Mouse (Mus musculus) stomach, embryonic 14.5 days (tissue): ENCODE results near the gene Dgkd. TPM values are rescaled to one million over a fixed set of nuclear protein-coding genes. Genes with fewer than 3 reads are reported as not detected.

Experiments used
- ATAC-seq: fragments of 200-750 bp; cut with Nextera tagmentation; 2 replicates; pipeline ENCODE4 v1.8.0; 2017; ENCODE audit warnings: low read depth, moderate TSS enrichment; ENCODE audit not compliant: insufficient number of reproducible peaks, insufficient read depth, low FRiP score
- H3K27ac ChIP-seq: fragments of 300-500 bp; sonication (generic); 2 replicates; pipeline ENCODE4 v1.5.1; 2014; ENCODE audit warnings: mild to moderate bottlenecking, low read length, moderate library complexity, mixed read lengths
- H3K27me3 ChIP-seq: fragments of 300-500 bp; sonication (generic); 2 replicates; pipeline ENCODE4 v1.6.1; 2014; ENCODE audit warnings: low read length, control low read depth, mixed read lengths; ENCODE audit not compliant: control insufficient read depth, insufficient read depth
- H3K36me3 ChIP-seq: fragments of 300-500 bp; sonication (generic); 2 replicates; pipeline ENCODE4 v1.6.1; 2014; ENCODE audit warnings: mild to moderate bottlenecking, control low read depth, low read length, moderate library complexity, mixed read lengths; ENCODE audit not compliant: control insufficient read depth, insufficient read depth
- H3K4me1 ChIP-seq: fragments of 300-500 bp; sonication (generic); 2 replicates; pipeline ENCODE4 v1.6.1; 2014; ENCODE audit warnings: low read length, control low read depth, mixed read lengths; ENCODE audit not compliant: control insufficient read depth, insufficient read depth
- H3K4me2 ChIP-seq: fragments of 300-500 bp; sonication (generic); replicated peaks from 2 replicates; pipeline ENCODE4 v1.6.1; 2014; ENCODE audit warnings: low read depth, low read length, control low read depth
- H3K4me3 ChIP-seq: fragments of 300-500 bp; sonication (generic); 2 replicates; pipeline ENCODE4 v1.5.1; 2014; ENCODE audit warnings: low read depth, low read length, control low read depth
- H3K9ac ChIP-seq: fragments of 300-500 bp; sonication (generic); replicated peaks from 2 replicates; pipeline ENCODE4 v1.6.1; 2014; ENCODE audit warnings: low read depth, mild to moderate bottlenecking, control low read depth, low read length, moderate library complexity, mixed read lengths
- H3K9me3 ChIP-seq: fragments of 300-500 bp; sonication (generic); 2 replicates; pipeline ENCODE4 v1.6.1; 2016; ENCODE audit warnings: low read depth, low read length, control low read depth; ENCODE audit not compliant: control insufficient read depth
- WGBS: fragments of 180-500 bp; shearing (Covaris S2); extraction: QIAGEN DNeasy Blood & Tissue Kit; methylation state at CpG from one replicate; pipeline ENCODE4 v1.1.7; 2014; 5-methylcytosine and 5-hydroxymethylcytosine counted together
- polyA plus RNA-seq: library from polyadenylated mRNA; unstranded; fragments of >200 nt; fragmentation: Nextera tagmentation; extraction: Ambion mirVana; gene quantifications from 2 replicates; pipeline ENCODE4 v1.2.1, GENCODE M21; 2014

Gene Dgkd
- polyA plus RNA-seq, 1 experiment from 2014 or later: 35.1 TPM

GRCm38 (mm10) chr1:87918061-87918460 is 65.0 kb downstream of the Dgkd start:
- Histone ChIP-seq H3K27me3 (no peaks in the 10 kb centered on the region), H3K27ac (no peak overlapping the region), H3K4me3 (no peak overlapping the region), H3K4me1 (peaks cover 4% of the 10 kb centered on the region; the same call in 1 of the 2 replicates), H3K36me3 (peaks cover 40% of the 10 kb centered on the region), H3K9ac (no peak overlapping the region), H3K4me2 (no peak overlapping the region), H3K9me3 (no peaks in the 10 kb centered on the region)
- ATAC-seq: no peak
- WGBS: 100% methylated on average over 2 of the region's 2 CpGs

- Histone ChIP-seq H3K9ac (no peak overlapping the region), H3K4me1 (no peaks in the 10 kb centered on the region), H3K4me2 (no peak overlapping the region), H3K27me3 (no peaks in the 10 kb centered on the region), H3K4me3 (no peak overlapping the region), H3K27ac (no peak overlapping the region), H3K36me3 (peaks cover 40% of the 10 kb centered on the region), H3K9me3 (no peaks in the 10 kb centered on the region)
- no peak for ATAC-seq
- 55% methylated on average over 3 of the region's 3 CpGs for WGBS
Observed at GRCm38 (mm10) chr1:87920056-87920614, 67.0 kb downstream of the Dgkd start.

- ATAC-seq: no peak
Observed at GRCm38 (mm10) chr1:87922666-87923065, 69.6 kb downstream of the Dgkd start.

DNA sequence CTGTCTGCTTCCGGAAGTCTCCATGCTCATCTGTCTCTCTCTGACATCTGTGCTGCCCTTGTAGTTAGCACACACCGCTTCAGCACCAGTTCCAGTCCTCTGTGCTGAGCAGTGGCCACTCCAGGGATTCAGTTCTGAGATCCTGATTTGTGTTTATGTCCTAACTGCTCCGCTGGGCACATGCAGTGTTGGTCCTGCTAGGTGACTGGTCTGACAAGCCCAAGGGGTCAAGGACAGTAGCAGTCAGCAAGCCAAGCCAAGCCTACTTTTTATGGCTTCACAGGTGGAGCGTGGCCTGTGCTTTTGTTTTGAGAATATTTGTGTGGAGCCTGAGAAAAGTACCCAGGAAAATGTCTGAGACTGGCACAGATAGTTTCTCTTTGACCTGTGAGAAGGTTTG is 71.8 kb downstream of the Dgkd start:
- no peak overlapping the region for H3K4me2 ChIP-seq
- 86% methylated on average over 4 of the region's 4 CpGs for WGBS
- H3K27me3 ChIP-seq: no peaks in the 10 kb centered on the region
- H3K9me3 ChIP-seq: no peaks in the 10 kb centered on the region
- no peak overlapping the region for H3K27ac ChIP-seq
- H3K4me1 ChIP-seq: no peaks in the 10 kb centered on the region
- peaks cover 39% of the 10 kb centered on the region for H3K36me3 ChIP-seq
- ATAC-seq: no peak
- no peak overlapping the region for H3K4me3 ChIP-seq
- H3K9ac ChIP-seq: no peak overlapping the region

More at GRCm38 (mm10) chr1:87922666-87923065, 69.6 kb downstream of the Dgkd start:
- Histone ChIP-seq H3K9ac (no peak overlapping the region), H3K4me1 (no peaks in the 10 kb centered on the region), H3K4me3 (no peak overlapping the region), H3K27ac (no peak overlapping the region), H3K27me3 (no peaks in the 10 kb centered on the region), H3K36me3 (peaks cover 46% of the 10 kb centered on the region), H3K4me2 (no peak overlapping the region), H3K9me3 (no peaks in the 10 kb centered on the region)
- WGBS: 41% methylated on average over 1 of the region's 1 CpGs

DNA sequence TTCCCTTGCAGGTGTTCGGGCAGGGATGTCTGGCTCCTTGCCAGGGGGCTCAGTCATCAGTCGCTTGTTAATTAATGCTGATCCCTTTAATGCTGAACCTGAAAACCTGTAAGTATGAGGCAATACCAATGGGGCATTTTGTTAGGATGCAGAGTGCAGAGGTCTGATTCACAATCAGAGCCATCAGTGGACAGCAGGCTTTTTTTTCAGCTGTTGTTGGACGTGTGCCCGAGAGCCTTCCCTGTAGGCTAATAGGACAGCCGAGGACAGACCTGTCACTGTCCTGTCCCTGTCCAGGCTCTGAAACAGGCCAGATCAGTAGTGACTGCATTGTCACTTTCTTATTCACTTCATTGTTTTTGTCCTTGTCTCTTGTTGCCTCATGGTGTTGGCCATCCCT is 76.6 kb downstream of the Dgkd start:
- H3K4me3 ChIP-seq: no peak overlapping the region
- no peak overlapping the region for H3K27ac ChIP-seq
- H3K27me3 ChIP-seq: no peaks in the 10 kb centered on the region
- H3K9ac ChIP-seq: no peak overlapping the region
- H3K36me3 ChIP-seq: peaks cover 31% of the 10 kb centered on the region
- H3K4me1 ChIP-seq: no peaks in the 10 kb centered on the region
- H3K9me3 ChIP-seq: no peaks in the 10 kb centered on the region
- H3K4me2 ChIP-seq: no peak overlapping the region
- ATAC-seq: no peak
- WGBS: 66% methylated on average over 5 of the region's 5 CpGs

GRCm38 (mm10) chr1:87933051-87933450 is 80.0 kb downstream of the Dgkd start:
- peaks cover 24% of the 10 kb centered on the region for H3K36me3 ChIP-seq
- ATAC-seq: no peak

DNA sequence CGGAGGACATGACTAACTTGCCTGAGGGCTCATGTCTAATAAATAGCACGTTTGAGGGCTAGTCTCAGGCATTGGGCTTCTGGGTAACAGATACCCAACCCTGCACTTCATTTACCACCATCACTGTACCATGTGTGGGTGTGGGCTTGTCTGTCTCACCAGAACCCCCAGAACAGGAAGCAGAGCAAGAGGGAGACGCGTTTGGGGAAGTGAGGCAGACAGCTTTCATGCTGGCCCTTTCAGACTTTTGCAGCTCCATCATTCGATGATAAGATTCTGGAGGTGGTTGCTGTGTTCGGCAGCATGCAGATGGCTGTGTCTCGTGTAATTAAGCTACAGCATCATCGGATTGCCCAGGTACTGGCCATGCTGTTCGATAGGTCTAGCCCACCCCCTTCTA is 82.0 kb downstream of the Dgkd start:
- H3K27me3 ChIP-seq: no peaks in the 10 kb centered on the region
- H3K27ac ChIP-seq: no peak overlapping the region
- H3K4me2 ChIP-seq: no peak overlapping the region
- 90% methylated on average over 9 of the region's 9 CpGs for WGBS
- H3K4me3 ChIP-seq: no peak overlapping the region
- no peaks in the 10 kb centered on the region for H3K4me1 ChIP-seq
- no peak overlapping the region for H3K9ac ChIP-seq
- H3K36me3 ChIP-seq: peaks cover 35% of the 10 kb centered on the region
- H3K9me3 ChIP-seq: no peaks in the 10 kb centered on the region
- ATAC-seq: no peak

More at GRCm38 (mm10) chr1:87933051-87933450, 80.0 kb downstream of the Dgkd start:
- 81% methylated on average over 5 of the region's 5 CpGs for WGBS
- no peaks in the 10 kb centered on the region for H3K4me1 ChIP-seq
- no peak overlapping the region for H3K4me3 ChIP-seq
- H3K27me3 ChIP-seq: no peaks in the 10 kb centered on the region
- no peak overlapping the region for H3K27ac ChIP-seq
- no peak overlapping the region for H3K9ac ChIP-seq
- no peaks in the 10 kb centered on the region for H3K9me3 ChIP-seq
- H3K4me2 ChIP-seq: no peak overlapping the region

GRCm38 (mm10) chr1:87935546-87935945 is 82.5 kb downstream of the Dgkd start:
- no peaks in the 10 kb centered on the region for H3K4me1 ChIP-seq
- no peak overlapping the region for H3K4me2 ChIP-seq
- WGBS: 80% methylated on average over 2 of the region's 2 CpGs
- H3K9me3 ChIP-seq: no peaks in the 10 kb centered on the region
- ATAC-seq: no peak
- H3K27me3 ChIP-seq: no peaks in the 10 kb centered on the region
- peaks cover 39% of the 10 kb centered on the region for H3K36me3 ChIP-seq
- H3K9ac ChIP-seq: no peak overlapping the region
- H3K4me3 ChIP-seq: no peak overlapping the region
- H3K27ac ChIP-seq: no peak overlapping the region

DNA sequence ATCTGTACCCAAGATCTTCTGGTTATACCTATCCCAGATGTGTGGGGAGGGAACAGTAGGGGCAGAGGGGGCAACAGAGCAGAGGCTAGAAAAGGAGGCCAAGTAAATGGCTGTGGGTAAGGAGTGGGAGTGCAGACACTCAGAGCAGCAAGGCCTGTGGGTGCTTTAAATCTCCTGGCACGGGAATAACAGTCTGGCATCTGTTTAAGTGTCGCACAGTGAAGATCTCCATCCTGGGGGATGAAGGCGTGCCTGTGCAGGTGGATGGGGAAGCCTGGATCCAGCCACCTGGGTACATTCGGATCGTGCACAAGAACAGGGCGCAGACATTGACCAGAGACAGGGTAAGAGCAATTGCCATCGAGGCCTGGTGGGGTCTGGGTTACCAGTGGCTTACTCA is 83.0 kb downstream of the Dgkd start:
- Histone ChIP-seq H3K36me3 (peaks cover 45% of the 10 kb centered on the region), H3K27ac (no peak overlapping the region), H3K9ac (no peak overlapping the region), H3K27me3 (no peaks in the 10 kb centered on the region), H3K4me3 (no peak overlapping the region), H3K4me1 (no peaks in the 10 kb centered on the region), H3K4me2 (no peak overlapping the region), H3K9me3 (no peaks in the 10 kb centered on the region)
- WGBS: 92% methylated on average over 7 of the region's 7 CpGs
- ATAC-seq: no peak
